Mouse (Mus musculus) spleen, postnatal 14 days (tissue): ENCODE results near the gene Usp12.
"Not testable (repeated sequence)": the region's sequence is repeated elsewhere in the genome, so short reads cannot be mapped to it uniquely, and the experiment has no call there.

Experiments used
- DNase-seq, 2 experiments: peaks; one replicate each; pipeline ENCODE4 v3.0.0; 2021 to 2022; ENCODE audit warnings: low spot score in 2 of 2

Usp12 gene

GRCm38 (mm10) chr5:146749857-146750256 lies 44.9 kb downstream of the Usp12 start:
- no peak for DNase-seq

- DNase-seq, result no peak
Measured at GRCm38 (mm10) chr5:146736970-146737495, 57.8 kb downstream of the Usp12 start.

- DNase-seq, result no peak
Measured at GRCm38 (mm10) chr5:146736348-146736747, 58.5 kb downstream of the Usp12 start.

GRCm38 (mm10) chr5:146735054-146735453 lies 59.8 kb downstream of the Usp12 start:
- DNase-seq, result not testable (repeated sequence)

- no peak for DNase-seq
Measured at GRCm38 (mm10) chr5:146733888-146734640, 60.7 kb downstream of the Usp12 start.

- DNase-seq, result no peak
Measured at GRCm38 (mm10) chr5:146733372-146733771, 61.4 kb downstream of the Usp12 start.

GRCm38 (mm10) chr5:146727006-146727405 lies 67.8 kb downstream of the Usp12 start:
- DNase-seq, result no peak

GRCm38 (mm10) chr5:146724956-146725355 lies 69.8 kb downstream of the Usp12 start:
- DNase-seq, result no peak

- no peak for DNase-seq
Measured at GRCm38 (mm10) chr5:146723452-146723851, 71.4 kb downstream of the Usp12 start.

GRCm38 (mm10) chr5:146722226-146722625 lies 72.6 kb downstream of the Usp12 start:
- no peak for DNase-seq

GRCm38 (mm10) chr5:146719584-146720356 lies 75.0 kb downstream of the Usp12 start:
- DNase-seq, result no peak

GRCm38 (mm10) chr5:146713836-146714235 lies 81.0 kb downstream of the Usp12 start:
- DNase-seq, result no peak

- DNase-seq, result no peak
Measured at GRCm38 (mm10) chr5:146713088-146713487, 81.7 kb downstream of the Usp12 start.

GRCm38 (mm10) chr5:146712282-146712918 lies 82.4 kb downstream of the Usp12 start:
- no peak for DNase-seq

- DNase-seq, result no peak
Measured at GRCm38 (mm10) chr5:146709361-146709760, 85.4 kb downstream of the Usp12 start.

GRCm38 (mm10) chr5:146705815-146706408 lies 88.9 kb downstream of the Usp12 start:
- peak; percentile 81 to 89 for DNase-seq

- DNase-seq, result no peak
Measured at GRCm38 (mm10) chr5:146705411-146705810, 89.4 kb downstream of the Usp12 start.

GRCm38 (mm10) chr5:146704241-146704640 lies 90.6 kb downstream of the Usp12 start:
- peak in 1 of 2 experiments; percentile 36 for DNase-seq

GRCm38 (mm10) chr5:146703710-146704121 lies 91.1 kb downstream of the Usp12 start:
- DNase-seq, result peak; percentile 14 to 28

- no peak for DNase-seq
Measured at GRCm38 (mm10) chr5:146700099-146700498, 94.7 kb downstream of the Usp12 start.

GRCm38 (mm10) chr5:146699433-146700019 lies 95.3 kb downstream of the Usp12 start:
- DNase-seq, result no peak
